Mouse (Mus musculus) MEL (cell line): ENCODE results near the gene Ifrd1. TPM values are rescaled to one million over a fixed set of nuclear protein-coding genes. Genes with fewer than 3 reads are reported as not detected.

ENCODE experiments used
- DNase-seq: peaks from one replicate; pipeline ENCODE4 v3.0.0; 2011; ENCODE audit warnings: low read depth, low spot score
- H3K27ac ChIP-seq: 2 replicates; pipeline ENCODE4 v1.5.1; 2012; ENCODE audit warnings: low read depth, mild to moderate bottlenecking, control low read depth, low read length, moderate library complexity; ENCODE audit not compliant: control insufficient read depth
- H3K27me3 ChIP-seq, 2 experiments: fragments of 150-350 bp in 1 of 2; sonication (generic) in 1 of 2; 2 replicates each; pipeline ENCODE4 v1.6.1; 2012; ENCODE audit warnings: low read length in 2 of 2, mild to moderate bottlenecking in 2 of 2, improper control_type of control experiment in 1 of 2, moderate library complexity in 1 of 2; ENCODE audit not compliant: insufficient read depth in 2 of 2, control insufficient read depth in 1 of 2
- H3K36me3 ChIP-seq, 2 experiments: 2 replicates each; pipeline ENCODE4 v1.6.1; 2012 to 2014; ENCODE audit warnings: low read length in 2 of 2, improper control_type of control experiment in 1 of 2, inconsistent platforms in 1 of 2, mild to moderate bottlenecking in 1 of 2; ENCODE audit not compliant: insufficient read depth in 2 of 2, control insufficient read depth in 1 of 2
- H3K4me1 ChIP-seq, 2 experiments: fragments of 150-350 bp in 1 of 2; sonication (generic) in 1 of 2; 2 replicates each; pipeline ENCODE4 v1.6.1; 2012; ENCODE audit warnings: low read length in 2 of 2, improper control_type of control experiment in 1 of 2, mild to moderate bottlenecking in 1 of 2; ENCODE audit not compliant: insufficient read depth in 2 of 2, control insufficient read depth in 1 of 2
- H3K4me3 ChIP-seq, 2 experiments: fragments of 150-350 bp in 1 of 2; sonication (generic) in 1 of 2; 2 replicates each; pipeline ENCODE4 v1.5.1; 2012; ENCODE audit warnings: low read depth in 2 of 2, low read length in 2 of 2, mild to moderate bottlenecking in 2 of 2, moderate library complexity in 2 of 2, control low read depth in 1 of 2, improper control_type of control experiment in 1 of 2; ENCODE audit not compliant: control insufficient read depth in 1 of 2, insufficient read depth in 1 of 2
- H3K79me2 ChIP-seq: 2 replicates; pipeline ENCODE4 v1.6.1; 2012; ENCODE audit warnings: mild to moderate bottlenecking, low read length, moderate library complexity; ENCODE audit not compliant: control insufficient read depth, poor library complexity, insufficient read depth
- H3K9ac ChIP-seq: 2 replicates; pipeline ENCODE4 v1.6.1; 2012; ENCODE audit warnings: low read depth, mild to moderate bottlenecking, control low read depth, low read length, moderate library complexity; ENCODE audit not compliant: control insufficient read depth, poor library complexity, severe bottlenecking
- H3K9me3 ChIP-seq: fragments of 150-350 bp; sonication (generic); replicated peaks from 2 replicates; pipeline ENCODE4 v1.6.1; 2012; ENCODE audit warnings: mild to moderate bottlenecking, low read length, improper control_type of control experiment, moderate library complexity; ENCODE audit not compliant: insufficient read depth
- CHD1 ChIP-seq: IDR thresholded peaks from 2 replicates; pipeline ENCODE4 v1.6.1; 2012; ENCODE audit warnings: low read depth, mild to moderate bottlenecking, inconsistent platforms, low read length, improper control_type of control experiment
- CTCF ChIP-seq, 3 experiments: IDR thresholded peaks in 2 of 3; conservative IDR thresholded peaks in 1 of 3; 2 replicates each; pipeline ENCODE4 v1.5.1; 2011 to 2012; ENCODE audit warnings: low read length in 3 of 3, low read depth in 2 of 3, mild to moderate bottlenecking in 2 of 3, improper control_type of control experiment in 1 of 3, inconsistent platforms in 1 of 3, mixed read lengths in 1 of 3, moderate library complexity in 1 of 3; ENCODE audit not compliant: control insufficient read depth in 1 of 3, insufficient read depth in 1 of 3, poor library complexity in 1 of 3, severe bottlenecking in 1 of 3
- E2F4 ChIP-seq: IDR thresholded peaks from 2 replicates; pipeline ENCODE4 v1.6.1; 2011; ENCODE audit warnings: low read depth, low read length, improper control_type of control experiment, borderline replicate concordance
- EP300 ChIP-seq, 2 experiments: IDR thresholded peaks; 2 replicates each; pipeline ENCODE4 v1.6.1; 2011; ENCODE audit warnings: improper control_type of control experiment in 2 of 2, low read length in 2 of 2, low read depth in 1 of 2, mild to moderate bottlenecking in 1 of 2
- ETS1 ChIP-seq: IDR thresholded peaks from 2 replicates; pipeline ENCODE4 v1.6.1; 2012; ENCODE audit warnings: low read depth, mild to moderate bottlenecking, inconsistent platforms, low read length, improper control_type of control experiment, moderate library complexity
- GABPA ChIP-seq: IDR thresholded peaks from 2 replicates; pipeline ENCODE4 v1.6.1; 2012; ENCODE audit warnings: low read depth, mild to moderate bottlenecking, inconsistent platforms, low read length, improper control_type of control experiment, moderate library complexity
- GATA1 ChIP-seq: IDR thresholded peaks from 2 replicates; pipeline ENCODE4 v1.6.1; 2011; ENCODE audit warnings: low read depth, low read length, improper control_type of control experiment
- HCFC1 ChIP-seq: IDR thresholded peaks from 2 replicates; pipeline ENCODE4 v1.6.1; 2012; ENCODE audit warnings: low read depth, mild to moderate bottlenecking, inconsistent platforms, low read length, improper control_type of control experiment, moderate library complexity
- KAT2A ChIP-seq: conservative IDR thresholded peaks from 2 replicates; pipeline ENCODE4 v1.6.1; 2012; ENCODE audit warnings: low read depth, low read length, improper control_type of control experiment, inconsistent platforms
- MYB ChIP-seq: IDR thresholded peaks from 2 replicates; pipeline ENCODE4 v1.6.1; 2011; ENCODE audit warnings: mild to moderate bottlenecking, low read depth, low read length, improper control_type of control experiment
- MYC ChIP-seq: IDR thresholded peaks from 2 replicates; pipeline ENCODE4 v1.6.1; 2011; ENCODE audit warnings: low read depth, mild to moderate bottlenecking, low read length, improper control_type of control experiment, moderate library complexity
- NELFE ChIP-seq: IDR thresholded peaks from 2 replicates; pipeline ENCODE4 v1.6.1; 2011; ENCODE audit warnings: low read depth, low read length, improper control_type of control experiment
- POLR2AphosphoS2 ChIP-seq: IDR thresholded peaks from 2 replicates; pipeline ENCODE4 v1.6.1; 2011; ENCODE audit warnings: low read length, improper control_type of control experiment
- RCOR1 ChIP-seq: IDR thresholded peaks from 2 replicates; pipeline ENCODE4 v1.6.1; 2012; ENCODE audit warnings: low read depth, mild to moderate bottlenecking, inconsistent platforms, low read length, improper control_type of control experiment
- SIN3A ChIP-seq: IDR thresholded peaks from 2 replicates; pipeline ENCODE4 v1.6.1; 2012; ENCODE audit warnings: low read length, improper control_type of control experiment, inconsistent platforms
- SMC3 ChIP-seq: IDR thresholded peaks from 2 replicates; pipeline ENCODE4 v1.6.1; 2011; ENCODE audit warnings: low read depth, low read length, improper control_type of control experiment
- TAL1 ChIP-seq: IDR thresholded peaks from 2 replicates; pipeline ENCODE4 v1.6.1; 2012; ENCODE audit warnings: mild to moderate bottlenecking, inconsistent platforms, low read length, moderate library complexity, mixed read lengths
- TBP ChIP-seq: IDR thresholded peaks from 2 replicates; pipeline ENCODE4 v1.8.0; 2011; ENCODE audit warnings: low read depth, low read length, improper control_type of control experiment
- TCF12 ChIP-seq: IDR thresholded peaks from 2 replicates; pipeline ENCODE4 v1.6.1; 2014; ENCODE audit warnings: low read depth, mild to moderate bottlenecking, inconsistent platforms, low read length, improper control_type of control experiment, moderate library complexity
- USF2 ChIP-seq, 2 experiments: IDR thresholded peaks; 2 replicates each; pipeline ENCODE4 v1.6.1; 2011 to 2012; ENCODE audit warnings: improper control_type of control experiment in 2 of 2, low read length in 2 of 2, borderline replicate concordance in 1 of 2, inconsistent platforms in 1 of 2, low read depth in 1 of 2, mild to moderate bottlenecking in 1 of 2; ENCODE audit not compliant: insufficient read depth in 1 of 2
- ZKSCAN1 ChIP-seq: IDR thresholded peaks from 2 replicates; pipeline ENCODE4 v1.6.1; 2012; ENCODE audit warnings: low read depth, mild to moderate bottlenecking, inconsistent platforms, low read length, improper control_type of control experiment, moderate library complexity
- ZNF384 ChIP-seq: IDR thresholded peaks from 2 replicates; pipeline ENCODE4 v1.6.1; 2012; ENCODE audit warnings: low read depth, mild to moderate bottlenecking, inconsistent platforms, low read length, improper control_type of control experiment
- polyA plus RNA-seq, 2 experiments: library from polyadenylated mRNA; stranded (reverse) in 1 of 2; unstranded in 1 of 2; fragments of >175 nt in 1 of 2; fragments of >200 nt in 1 of 2; gene quantifications; 2 replicates each; pipeline versions ENCODE4 v1.2.1 to v1.2.4; 2012; ENCODE audit warnings: low replicate concordance in 2 of 2, low read depth in 1 of 2; ENCODE audit not compliant: insufficient read length in 2 of 2, insufficient read depth in 1 of 2, missing spikeins in 1 of 2
- total RNA-seq: library from RNA; depleted of rRNA; stranded (reverse); fragments of 300-350 nt; gene quantifications from 2 replicates; pipeline ENCODE4 v1.2.3, GENCODE M21; 2012

Gene Ifrd1
- total and polyA plus RNA-seq, 3 experiments, result 161 to 167 TPM; not detected in 1

DNA sequence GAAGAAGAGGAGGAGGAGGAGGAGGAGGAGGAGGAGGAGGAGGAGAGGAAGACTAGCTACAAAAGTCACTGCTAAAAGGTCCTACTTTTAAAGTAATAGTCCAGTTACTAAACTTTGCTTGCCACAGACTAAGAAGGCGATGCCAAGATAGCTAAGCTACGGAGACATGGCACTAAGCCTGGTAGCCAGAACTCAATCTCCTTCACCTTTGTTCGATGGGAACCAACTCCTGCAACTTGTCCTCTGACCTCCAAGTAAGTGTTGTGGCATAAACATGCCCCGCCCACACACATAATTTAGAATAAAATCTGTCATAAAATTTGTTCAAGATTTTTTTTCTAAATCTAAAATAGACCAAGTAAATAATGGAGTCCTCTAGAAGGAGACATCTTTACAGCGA, 50.3 kb downstream of the Ifrd1 start:
- no peak overlapping the region for H3K27ac ChIP-seq
- H3K27me3 ChIP-seq, result no peaks in the 10 kb centered on the region
- H3K9ac ChIP-seq, result no peak overlapping the region
- H3K9me3 ChIP-seq, result no peaks in the 10 kb centered on the region
- H3K36me3 ChIP-seq, result peaks cover 2 to 5% of the 10 kb centered on the region in 2 experiments
- no peaks in the 10 kb centered on the region for H3K79me2 ChIP-seq
- no peaks in the 10 kb centered on the region for H3K4me1 ChIP-seq
- H3K4me3 ChIP-seq, result no peak overlapping the region
- TF ChIP-seq USF2 (IDR thresholded peaks at IDR 0.05; ENCODE audit: borderline replicate concordance in 1 of 2, insufficient read depth in 1 of 2, low read depth in 1 of 2, low read length in 2 of 2), result no peak
- DNase-seq, result no peak

DNA sequence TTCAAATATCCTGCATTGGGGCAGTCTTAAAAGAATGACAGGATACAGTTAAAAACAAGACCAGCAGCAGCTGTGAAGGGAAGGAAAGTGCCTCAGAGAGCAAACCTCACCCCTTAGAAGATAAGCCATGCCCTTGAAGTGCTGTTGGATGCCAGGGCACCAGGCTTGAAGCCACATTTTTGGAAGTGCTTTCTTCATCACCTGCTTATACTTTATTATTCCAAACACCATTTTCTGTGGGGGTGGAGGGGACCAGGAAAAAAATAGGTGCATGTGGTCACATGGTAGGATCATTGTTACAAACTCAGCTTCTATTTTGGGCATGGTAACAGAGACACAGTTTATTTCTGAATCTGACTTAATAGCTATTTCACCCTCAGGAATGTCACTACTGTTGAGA, 50.8 kb downstream of the Ifrd1 start:
- H3K9me3 ChIP-seq, result no peaks in the 10 kb centered on the region
- H3K27me3 ChIP-seq, result no peaks in the 10 kb centered on the region
- peaks cover 2 to 4% of the 10 kb centered on the region in 2 experiments for H3K36me3 ChIP-seq
- H3K27ac ChIP-seq, result no peak overlapping the region
- no peak overlapping the region for H3K4me3 ChIP-seq
- no peak overlapping the region for H3K9ac ChIP-seq
- no peaks in the 10 kb centered on the region for H3K79me2 ChIP-seq
- no peak for TF ChIP-seq MYB
- TF ChIP-seq USF2 (IDR thresholded peaks at IDR 0.05; ENCODE audit: borderline replicate concordance in 1 of 2, insufficient read depth in 1 of 2, low read depth in 1 of 2, low read length in 2 of 2), result no peak
- no peak for TF ChIP-seq GABPA
- no peak for TF ChIP-seq CTCF (IDR thresholded peaks at IDR 0.05 in 2 of 3, conservative IDR thresholded peaks at IDR 0.05 in 1 of 3; ENCODE audit: control insufficient read depth in 1 of 3, insufficient read depth in 1 of 3, low read depth in 2 of 3, low read length in 3 of 3, poor library complexity in 1 of 3, severe bottlenecking in 1 of 3)
- TF ChIP-seq, all 39 proteins: peak for 0
- H3K4me1 ChIP-seq, result no peaks in the 10 kb centered on the region
- no peak for DNase-seq

DNA sequence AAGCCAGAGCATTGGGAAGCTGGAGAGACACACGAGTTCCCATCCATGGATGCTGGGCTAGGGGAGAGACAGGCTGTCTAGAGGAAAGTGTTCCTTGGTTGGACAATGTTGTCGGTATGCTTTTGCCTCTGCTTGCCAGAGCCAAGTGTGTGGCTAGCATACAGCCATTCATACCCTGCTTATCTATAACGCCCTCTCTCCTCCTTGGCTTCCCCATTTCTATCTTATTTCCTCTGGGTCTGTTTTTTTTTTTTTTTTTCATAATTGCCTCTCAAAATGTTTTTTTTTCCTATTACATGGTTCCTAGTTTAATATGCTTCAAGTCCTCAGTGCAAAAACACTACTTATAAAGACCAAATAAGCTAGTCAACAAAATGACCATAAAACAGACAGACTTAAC, 62.8 kb downstream of the Ifrd1 start:
- peak overlapping the region; percentile 66 for H3K27ac ChIP-seq
- peak; percentile 86 for DNase-seq
- no peak overlapping the region; the same call in 1 of the 2 replicates for H3K9ac ChIP-seq
- 0 out of 2 replicates have a peak, but pooled peaks cover 1% of the 10 kb centered on the region for H3K9me3 ChIP-seq
- peaks cover 0 to 12% of the 10 kb centered on the region in 2 experiments; a peak in 2 of 4 replicates for H3K36me3 ChIP-seq
- TF ChIP-seq SMC3 (no peak), CHD1 (no peak), HCFC1 (peak; percentile 45; the same call in 1 of the 2 replicates), TAL1 (peak; percentile 84), GABPA (no peak), SIN3A (0 out of 2 replicates have a peak, but pooled peaks have one; percentile 57), MYC (peak; percentile 73; the same call in 1 of the 2 replicates), POLR2AphosphoS2 (no peak), ZNF384 (peak; percentile 99), KAT2A (no peak), MYB (0 out of 2 replicates have a peak, but pooled peaks have one; percentile 21), TCF12 (peak; percentile 94), EP300 (IDR thresholded peaks at IDR 0.05; ENCODE audit: low read depth in 1 of 2, low read length in 2 of 2) (peak; percentile 95 to 97), GATA1 (peak; percentile 98), E2F4 (no peak), TBP (0 out of 2 replicates have a peak, but pooled peaks have one; percentile 14), RCOR1 (peak; percentile 85), ETS1 (peak; percentile 81), ZKSCAN1 (peak; percentile 50; the same call in 1 of the 2 replicates), NELFE (no peak)
- H3K4me1 ChIP-seq, result peaks cover 8 to 12% of the 10 kb centered on the region in 2 experiments
- H3K4me3 ChIP-seq, result 0 out of 4 replicates have a peak overlapping the region, but pooled peaks of 1 of the 2 experiments have one; percentile 1
- H3K79me2 ChIP-seq, result no peaks in the 10 kb centered on the region
- H3K27me3 ChIP-seq, result no peaks in the 10 kb centered on the region
